Mouse (Mus musculus) cortical plate, adult 2 months (tissue): Measurements from ENCODE around the gene Senp5.

ENCODE experiments used
- CTCF ChIP-seq: fragments of 200-500 bp; IDR thresholded peaks from 2 replicates; pipeline ENCODE4 v1.5.1; 2011; ENCODE audit warnings: mild to moderate bottlenecking, control low read depth, low read length; ENCODE audit not compliant: insufficient read depth; ENCODE audit errors: extremely low read depth
- POLR2A ChIP-seq: fragments of 200-500 bp; IDR thresholded peaks from 2 replicates; pipeline ENCODE4 v1.6.1; 2011; ENCODE audit warnings: mild to moderate bottlenecking, low read length, control low read depth; ENCODE audit not compliant: insufficient read depth; ENCODE audit errors: extremely low read depth

- peak; percentile 65 for TF ChIP-seq CTCF
- no peak for TF ChIP-seq POLR2A
Measured at GRCm38 (mm10) chr16:31943980-31944379, 59.1 kb downstream of the Senp5 start.
